Mouse (Mus musculus) liver (tissue): Measurements from ENCODE around the gene Nkain2.
"Not testable (repeated sequence)": the region's sequence is repeated elsewhere in the genome, so short reads cannot be mapped to it uniquely, and the experiment has no call there.

Source experiments
- DNase-seq: peaks from one replicate; pipeline ENCODE4 v3.0.0-alpha.2; 2020; ENCODE audit warnings: mixed read lengths

Nkain2 gene

GRCm38 (mm10) chr10:32889652-32890506 lies at the start of gene Nkain2:
TSS of gene Nkain2 (minus strand) at chr10:32890462.
- peak; percentile 6 for DNase-seq

- DNase-seq: no peak
Measured at GRCm38 (mm10) chr10:32939853-32940252, 49.6 kb upstream of the Nkain2 start.

- DNase-seq: no peak
Measured at GRCm38 (mm10) chr10:32895093-32895492, 4.8 kb upstream of the Nkain2 start.

- DNase-seq: peak; percentile 27
Measured at GRCm38 (mm10) chr10:32890507-32891131, 357 bp upstream of the Nkain2 start.

GRCm38 (mm10) chr10:32881977-32882376 lies 8.3 kb downstream of the Nkain2 start:
- DNase-seq: no peak

GRCm38 (mm10) chr10:32870691-32871406 lies 19.4 kb downstream of the Nkain2 start:
- no peak for DNase-seq

- no peak for DNase-seq
Measured at GRCm38 (mm10) chr10:32869541-32869940, 20.7 kb downstream of the Nkain2 start.

- no peak for DNase-seq
Measured at GRCm38 (mm10) chr10:32815210-32815883, 74.9 kb downstream of the Nkain2 start.

- no peak for DNase-seq
Measured at GRCm38 (mm10) chr10:32796215-32796614, 94.0 kb downstream of the Nkain2 start.

GRCm38 (mm10) chr10:32790541-32790940 lies 99.7 kb downstream of the Nkain2 start:
- DNase-seq: no peak

GRCm38 (mm10) chr10:32782732-32783359 lies 107.4 kb downstream of the Nkain2 start:
- peak; percentile 2 for DNase-seq

- DNase-seq: no peak
Measured at GRCm38 (mm10) chr10:32738989-32739388, 151.3 kb downstream of the Nkain2 start.

GRCm38 (mm10) chr10:32706579-32706978 lies 183.7 kb downstream of the Nkain2 start:
- DNase-seq: not testable (repeated sequence)

- no peak for DNase-seq
Measured at GRCm38 (mm10) chr10:32696661-32697060, 193.6 kb downstream of the Nkain2 start.

GRCm38 (mm10) chr10:32684548-32684947 lies 205.7 kb downstream of the Nkain2 start:
- no peak for DNase-seq

- no peak for DNase-seq
Measured at GRCm38 (mm10) chr10:32640256-32640655, 250.0 kb downstream of the Nkain2 start.

GRCm38 (mm10) chr10:32639173-32639572 lies 251.1 kb downstream of the Nkain2 start:
- no peak for DNase-seq

GRCm38 (mm10) chr10:32631043-32631442 lies 259.2 kb downstream of the Nkain2 start:
- no peak for DNase-seq

- no peak for DNase-seq
Measured at GRCm38 (mm10) chr10:32604448-32604847, 285.8 kb downstream of the Nkain2 start.

- no peak for DNase-seq
Measured at GRCm38 (mm10) chr10:32602798-32603197, 287.5 kb downstream of the Nkain2 start.

- DNase-seq: no peak
Measured at GRCm38 (mm10) chr10:32594998-32595397, 295.3 kb downstream of the Nkain2 start.

- DNase-seq: no peak
Measured at GRCm38 (mm10) chr10:32577276-32577580, 313.0 kb downstream of the Nkain2 start.
